Mouse (Mus musculus) neural tube, embryonic 13.5 days (tissue): ENCODE results near the gene Zc2hc1c. TPM values are rescaled to one million over a fixed set of nuclear protein-coding genes. Genes with fewer than 3 reads are reported as not detected.

ENCODE experiments used
- ATAC-seq: fragments of 200-750 bp; cut with Nextera tagmentation; 2 replicates; pipeline ENCODE4 v1.8.0; 2017; ENCODE audit warnings: low read depth, mild to moderate bottlenecking, moderate TSS enrichment, moderate library complexity
- H3K27ac ChIP-seq: fragments of 300-500 bp; sonication (generic); replicated peaks from 2 replicates; pipeline ENCODE4 v1.5.1; 2015; ENCODE audit warnings: moderate library complexity, mild to moderate bottlenecking, inconsistent platforms
- H3K27me3 ChIP-seq: fragments of 300-500 bp; sonication (generic); 2 replicates; pipeline ENCODE4 v1.6.1; 2015; ENCODE audit warnings: mild to moderate bottlenecking, inconsistent platforms
- H3K36me3 ChIP-seq: fragments of 300-500 bp; sonication (generic); 2 replicates; pipeline ENCODE4 v1.6.1; 2015; ENCODE audit warnings: mild to moderate bottlenecking, inconsistent platforms
- H3K4me1 ChIP-seq: fragments of 300-500 bp; sonication (generic); replicated peaks from 2 replicates; pipeline ENCODE4 v1.6.1; 2015; ENCODE audit warnings: inconsistent platforms
- H3K4me2 ChIP-seq: fragments of 300-500 bp; sonication (generic); 2 replicates; pipeline ENCODE4 v1.6.1; 2015; ENCODE audit warnings: inconsistent platforms, mild to moderate bottlenecking, moderate library complexity
- H3K4me3 ChIP-seq: fragments of 300-500 bp; sonication (generic); 2 replicates; pipeline ENCODE4 v1.5.1; 2015; ENCODE audit warnings: mild to moderate bottlenecking, inconsistent platforms
- H3K9ac ChIP-seq: fragments of 300-500 bp; sonication (generic); 2 replicates; pipeline ENCODE4 v1.6.1; 2015; ENCODE audit warnings: moderate library complexity, mild to moderate bottlenecking, inconsistent platforms
- H3K9me3 ChIP-seq: fragments of 300-500 bp; sonication (generic); 2 replicates; pipeline ENCODE4 v1.6.1; 2016; ENCODE audit warnings: inconsistent platforms
- WGBS: fragments of 180-500 bp; shearing (Covaris S2); methylation state at CpG from one replicate; pipeline ENCODE4 v1.1.7; 2015; 5-methylcytosine and 5-hydroxymethylcytosine counted together
- polyA plus RNA-seq: library from polyadenylated mRNA; unstranded; fragments of >200 nt; fragmentation: Nextera tagmentation; extraction: Ambion mirVana; gene quantifications from 2 replicates; pipeline ENCODE4 v1.2.1, GENCODE M21; 2015

Gene Zc2hc1c
- polyA plus RNA-seq, 1 experiment from 2014 or later, result 1.1 TPM

DNA sequence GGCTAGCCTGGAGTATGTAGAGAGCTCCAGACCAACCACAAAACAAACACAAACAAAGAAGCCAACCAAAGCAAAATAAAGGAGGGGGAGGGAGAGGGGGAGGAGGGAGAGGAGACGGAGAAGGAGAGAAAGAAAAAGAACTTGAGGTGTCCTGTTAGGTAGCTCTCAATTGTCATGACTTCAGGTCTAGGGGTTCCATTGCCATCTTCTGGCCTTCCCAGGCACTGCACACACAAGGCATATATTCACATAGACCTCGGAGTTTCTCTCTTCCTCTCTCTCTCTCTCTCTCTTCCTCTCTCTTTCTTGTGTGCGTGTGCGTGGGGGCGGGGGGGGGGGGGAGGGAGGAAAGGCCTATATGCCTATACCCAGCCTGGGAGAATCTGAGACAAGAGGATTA lies 1.4 kb upstream of the Zc2hc1c start:
- no peak overlapping the region for H3K9ac ChIP-seq
- no peaks in the 10 kb centered on the region for H3K9me3 ChIP-seq
- ATAC-seq, result no peak
- H3K4me1 ChIP-seq, result peaks cover 14% of the 10 kb centered on the region
- WGBS, result 32% methylated on average over 2 of the region's 5 CpGs
- no peak overlapping the region for H3K27ac ChIP-seq
- H3K4me3 ChIP-seq, result no peak overlapping the region
- peaks cover 5% of the 10 kb centered on the region for H3K27me3 ChIP-seq
- H3K36me3 ChIP-seq, result no peaks in the 10 kb centered on the region
- no peak overlapping the region for H3K4me2 ChIP-seq

DNA sequence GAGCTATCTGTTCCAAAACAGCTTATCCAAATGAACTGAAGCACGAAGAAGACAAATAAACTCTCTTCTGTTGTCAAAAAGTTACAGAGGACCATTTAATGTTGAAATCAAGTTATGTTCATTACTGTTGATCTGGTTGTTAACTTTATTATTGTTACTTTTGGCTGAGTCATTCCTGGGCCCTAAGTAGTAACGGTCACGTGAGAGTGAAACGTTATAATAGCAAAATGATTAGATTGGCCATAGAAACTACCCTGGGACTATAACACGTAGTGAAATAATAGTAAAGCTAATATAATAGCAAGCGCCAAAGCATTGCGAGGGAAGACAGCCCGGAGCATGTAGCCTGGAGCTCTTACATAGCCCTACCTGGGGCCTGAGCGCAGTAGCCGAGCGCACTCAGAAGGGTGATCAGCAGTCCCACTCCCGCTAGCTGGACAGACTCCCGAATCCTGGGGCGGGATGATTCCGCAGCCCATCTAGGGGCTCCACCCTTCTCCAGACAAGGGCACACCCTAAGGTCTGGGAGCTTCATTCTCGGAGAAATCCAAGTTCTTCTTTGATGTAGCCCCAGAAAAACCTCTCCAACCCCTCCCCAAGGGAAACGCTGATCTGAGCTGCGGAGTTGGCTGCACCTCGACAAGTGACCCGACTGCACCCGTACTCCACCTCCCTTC lies 444 bp upstream of the Zc2hc1c start, which contains the start of gene Acyp1:
Gene Acyp1 (minus strand): TSS at position 630 of the 677 bp plus-strand sequence.
- Histone ChIP-seq H3K9me3 (no peaks in the 10 kb centered on the region), H3K4me3 (peak within 1 kb of the TSS; percentile 48), H3K27ac (no peak within 1 kb of the TSS), H3K36me3 (no peaks in the 10 kb centered on the region), H3K4me2 (peak within 1 kb of the TSS; percentile 86), H3K27me3 (peaks cover 5% of the 10 kb centered on the region), H3K4me1 (peaks cover 14% of the 10 kb centered on the region), H3K9ac (peak within 1 kb of the TSS; percentile 70)
- peak; percentile 46 for ATAC-seq
- 9% methylated on average over 21 of the region's 21 CpGs for whole genome bisulfite sequencing

DNA sequence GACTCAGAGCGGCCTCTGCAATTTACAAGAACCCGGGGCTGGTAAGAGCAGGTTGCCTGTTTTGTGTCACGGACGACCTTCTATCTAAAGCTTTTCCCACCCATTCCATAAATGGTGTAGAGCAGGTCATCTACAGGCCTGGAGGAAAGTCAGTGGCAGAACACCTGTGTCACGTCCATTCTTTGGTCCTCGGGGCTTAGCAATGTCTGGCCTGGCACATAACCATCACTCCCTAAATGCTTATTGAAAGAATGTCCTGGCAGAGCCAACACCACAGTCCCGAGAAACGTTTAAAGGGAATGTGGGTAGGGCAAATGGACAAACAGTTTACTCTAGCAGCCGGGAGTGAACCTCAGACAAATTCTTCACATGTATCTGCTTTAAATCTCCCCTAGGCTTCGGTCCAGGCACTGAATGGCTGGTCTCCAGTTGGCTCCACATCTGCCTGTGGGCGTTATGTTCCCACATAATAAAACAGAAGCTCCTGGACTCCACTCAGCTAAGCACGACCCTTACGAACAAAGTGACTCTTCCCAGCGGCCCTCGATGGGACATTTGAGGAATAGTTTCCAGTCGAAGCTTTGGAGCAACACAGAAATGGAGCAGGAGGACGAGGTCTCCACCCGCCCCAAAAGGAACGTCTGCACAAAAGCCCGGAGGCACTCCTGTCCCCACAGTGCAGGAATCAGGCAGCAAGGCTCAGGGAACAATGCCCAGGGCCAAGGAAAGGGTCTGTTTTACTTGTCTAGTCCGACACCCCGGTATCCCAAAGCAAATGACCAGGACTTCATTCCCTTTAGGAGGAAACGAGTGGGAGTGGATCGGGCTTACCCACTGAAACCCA lies 988 bp downstream of the Zc2hc1c start:
- H3K4me2 ChIP-seq, result peak overlapping the region; percentile 86
- WGBS, result 59% methylated on average over 24 of the region's 24 CpGs
- H3K4me3 ChIP-seq, result peak overlapping the region; percentile 48
- ATAC-seq, result no peak
- H3K27me3 ChIP-seq, result peaks cover 5% of the 10 kb centered on the region
- peaks cover 14% of the 10 kb centered on the region for H3K4me1 ChIP-seq
- H3K27ac ChIP-seq, result no peak overlapping the region
- H3K36me3 ChIP-seq, result no peaks in the 10 kb centered on the region
- H3K9ac ChIP-seq, result peak overlapping the region; percentile 70; the same call in 1 of the 2 replicates
- H3K9me3 ChIP-seq, result peaks cover 6% of the 10 kb centered on the region

DNA sequence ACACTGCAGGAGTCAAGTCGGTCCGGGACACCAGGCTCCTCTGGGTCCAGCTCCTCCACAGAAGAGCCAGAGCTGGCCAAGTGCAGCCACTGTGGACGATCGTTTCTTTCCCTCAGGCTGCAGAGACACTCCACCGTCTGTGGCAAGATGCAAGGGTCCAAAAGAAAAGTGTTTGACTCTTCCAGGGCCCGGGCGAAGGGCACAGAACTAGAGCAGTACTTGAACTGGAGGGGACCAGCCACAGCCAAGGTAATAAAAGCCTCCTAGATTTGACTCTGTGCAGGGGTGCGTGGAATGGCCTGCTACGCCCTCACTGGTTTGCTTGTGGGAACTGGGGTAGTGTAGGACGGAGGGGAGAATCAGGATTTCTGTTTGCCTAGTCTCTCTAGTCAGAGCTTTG lies 2.2 kb downstream of the Zc2hc1c start:
- H3K27me3 ChIP-seq, result peaks cover 5% of the 10 kb centered on the region
- no peak for ATAC-seq

DNA sequence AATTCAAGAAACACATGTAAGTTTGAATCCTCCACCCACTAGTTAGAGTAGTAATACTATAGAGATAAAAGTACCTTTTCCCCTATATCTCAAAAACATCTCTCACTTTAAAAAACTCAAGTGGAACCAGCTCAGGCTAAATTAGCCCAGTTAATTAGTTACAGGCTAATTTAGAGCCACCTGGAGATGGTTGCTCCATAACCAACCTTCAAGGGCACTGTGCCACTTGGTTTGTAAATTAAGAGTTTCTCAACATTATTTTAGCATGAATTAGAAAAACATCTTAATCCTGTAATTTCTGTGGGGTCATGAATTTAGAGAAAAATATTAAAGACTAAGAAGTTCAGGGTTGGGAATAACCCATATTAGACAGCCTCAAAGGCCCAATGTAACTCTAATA lies 3.1 kb downstream of the Zc2hc1c start:
- H3K27ac ChIP-seq, result no peak overlapping the region
- no peak overlapping the region for H3K4me3 ChIP-seq
- H3K9me3 ChIP-seq, result peaks cover 9% of the 10 kb centered on the region
- no peak for ATAC-seq
- H3K27me3 ChIP-seq, result peaks cover 5% of the 10 kb centered on the region
- no peak overlapping the region for H3K4me2 ChIP-seq
- no peaks in the 10 kb centered on the region for H3K36me3 ChIP-seq
- H3K4me1 ChIP-seq, result peaks cover 14% of the 10 kb centered on the region
- no peak overlapping the region for H3K9ac ChIP-seq

More for the DNA sequence above, 2.2 kb downstream of the Zc2hc1c start:
- H3K4me1 ChIP-seq, result peaks cover 14% of the 10 kb centered on the region
- WGBS, result 84% methylated on average over 10 of the region's 10 CpGs
- no peak overlapping the region for H3K4me3 ChIP-seq
- H3K9me3 ChIP-seq, result peaks cover 9% of the 10 kb centered on the region
- no peak overlapping the region for H3K9ac ChIP-seq
- no peak overlapping the region for H3K4me2 ChIP-seq
- H3K36me3 ChIP-seq, result no peaks in the 10 kb centered on the region
- no peak overlapping the region for H3K27ac ChIP-seq

DNA sequence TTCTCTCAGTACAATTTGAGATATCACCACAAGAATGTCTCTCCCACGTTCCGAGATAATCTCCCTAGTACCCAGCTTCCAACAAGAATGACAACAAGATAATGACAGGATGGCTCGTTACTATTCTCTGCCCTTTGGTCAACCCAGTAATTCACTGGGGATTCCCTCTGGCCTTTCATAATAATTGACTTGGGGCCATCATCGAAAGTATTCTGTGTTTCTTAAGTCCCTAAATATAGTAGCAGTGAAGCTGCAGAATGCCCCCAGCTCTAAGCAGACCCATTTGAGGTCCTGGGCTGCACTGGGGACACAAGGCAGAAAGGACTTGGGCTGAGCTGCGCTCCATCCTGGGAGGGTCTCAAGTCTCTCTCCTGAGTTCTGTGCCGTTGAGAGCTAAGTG lies 3.9 kb downstream of the Zc2hc1c start:
- H3K4me2 ChIP-seq, result no peak overlapping the region
- H3K4me3 ChIP-seq, result no peak overlapping the region
- 81% methylated on average over 6 of the region's 6 CpGs for WGBS
- H3K36me3 ChIP-seq, result no peaks in the 10 kb centered on the region
- ATAC-seq, result no peak
- peaks cover 9% of the 10 kb centered on the region for H3K9me3 ChIP-seq
- no peak overlapping the region for H3K9ac ChIP-seq
- H3K4me1 ChIP-seq, result peaks cover 20% of the 10 kb centered on the region
- H3K27me3 ChIP-seq, result peaks cover 5% of the 10 kb centered on the region
- H3K27ac ChIP-seq, result no peak overlapping the region

DNA sequence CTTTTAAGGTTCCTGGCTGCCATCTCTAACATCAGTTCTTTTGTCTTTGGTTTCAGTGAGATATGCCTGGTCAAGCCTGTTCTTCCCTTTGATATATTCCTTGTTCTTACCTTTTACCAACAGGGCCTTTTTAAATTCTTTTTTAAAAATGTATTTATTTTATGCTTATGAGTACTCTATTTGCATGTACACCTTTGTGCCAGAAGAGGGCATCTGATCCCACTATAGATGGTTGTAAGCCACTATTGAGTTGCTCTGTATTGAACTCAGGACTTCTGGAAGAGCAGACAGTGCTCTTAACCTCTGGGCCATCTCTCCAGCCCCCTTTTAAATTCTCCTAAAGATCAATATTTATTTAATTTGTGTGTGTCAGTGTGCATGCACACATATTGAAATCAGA lies 4.5 kb downstream of the Zc2hc1c start:
- Histone ChIP-seq H3K27me3 (peaks cover 5% of the 10 kb centered on the region), H3K4me3 (no peak overlapping the region), H3K9me3 (peaks cover 9% of the 10 kb centered on the region), H3K4me1 (peaks cover 23% of the 10 kb centered on the region), H3K36me3 (0 out of 2 replicates have a peak, but pooled peaks cover 3% of the 10 kb centered on the region), H3K4me2 (no peak overlapping the region), H3K27ac (no peak overlapping the region), H3K9ac (no peak overlapping the region)
- no peak for ATAC-seq

DNA sequence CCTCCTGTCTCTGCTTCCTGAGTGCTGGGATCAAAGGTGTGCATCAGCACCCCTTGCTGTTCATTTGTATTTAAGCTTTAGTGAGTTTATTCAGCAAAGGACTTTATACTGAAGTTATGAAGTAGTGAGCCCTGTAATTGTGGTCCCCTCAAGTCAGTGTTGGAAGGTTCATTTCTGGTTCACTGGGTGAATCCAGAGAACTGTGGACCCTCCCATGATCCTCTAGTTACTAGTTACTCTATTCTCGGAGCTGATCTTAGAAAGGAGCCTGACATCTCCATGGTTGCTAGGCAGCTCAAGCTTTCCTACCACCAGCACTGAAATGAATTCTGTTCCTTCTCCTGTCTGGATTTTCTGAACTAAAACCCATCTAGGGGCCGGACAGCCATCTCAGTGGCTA lies 7.1 kb downstream of the Zc2hc1c start:
- Histone ChIP-seq H3K36me3 (peaks cover 21% of the 10 kb centered on the region), H3K9ac (no peak overlapping the region), H3K27ac (no peak overlapping the region), H3K4me2 (no peak overlapping the region), H3K9me3 (peaks cover 9% of the 10 kb centered on the region), H3K27me3 (no peaks in the 10 kb centered on the region), H3K4me1 (peaks cover 22% of the 10 kb centered on the region), H3K4me3 (no peak overlapping the region)
- no peak for ATAC-seq
- WGBS, result 83% methylated on average over 2 of the region's 2 CpGs

DNA sequence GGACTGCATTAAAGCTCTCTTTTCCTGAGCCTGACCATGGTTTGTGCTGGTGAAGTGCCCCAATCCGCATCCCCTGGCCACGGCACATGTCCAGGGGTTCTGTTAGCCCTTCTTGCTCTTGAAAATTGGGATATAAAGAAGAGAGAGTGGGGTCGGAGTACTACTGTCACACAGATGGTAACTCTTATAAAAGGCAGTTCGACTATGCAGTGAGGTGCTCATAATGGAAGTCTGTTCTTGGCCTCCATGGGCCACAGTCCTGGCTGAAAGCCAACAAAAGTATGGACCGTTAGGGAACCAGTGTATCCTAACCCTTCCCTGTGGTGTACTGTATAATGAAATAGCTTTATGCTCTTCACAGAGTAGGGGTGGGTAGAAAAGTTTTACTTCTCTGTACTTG lies 8.5 kb downstream of the Zc2hc1c start:
- H3K4me3 ChIP-seq, result no peak overlapping the region
- no peak overlapping the region for H3K27ac ChIP-seq
- peaks cover 9% of the 10 kb centered on the region for H3K9me3 ChIP-seq
- H3K27me3 ChIP-seq, result no peaks in the 10 kb centered on the region
- peaks cover 35% of the 10 kb centered on the region for H3K36me3 ChIP-seq
- no peak overlapping the region for H3K4me2 ChIP-seq
- no peak for ATAC-seq
- H3K4me1 ChIP-seq, result peaks cover 22% of the 10 kb centered on the region
- 64% methylated on average over 5 of the region's 5 CpGs for WGBS
- H3K9ac ChIP-seq, result no peak overlapping the region

DNA sequence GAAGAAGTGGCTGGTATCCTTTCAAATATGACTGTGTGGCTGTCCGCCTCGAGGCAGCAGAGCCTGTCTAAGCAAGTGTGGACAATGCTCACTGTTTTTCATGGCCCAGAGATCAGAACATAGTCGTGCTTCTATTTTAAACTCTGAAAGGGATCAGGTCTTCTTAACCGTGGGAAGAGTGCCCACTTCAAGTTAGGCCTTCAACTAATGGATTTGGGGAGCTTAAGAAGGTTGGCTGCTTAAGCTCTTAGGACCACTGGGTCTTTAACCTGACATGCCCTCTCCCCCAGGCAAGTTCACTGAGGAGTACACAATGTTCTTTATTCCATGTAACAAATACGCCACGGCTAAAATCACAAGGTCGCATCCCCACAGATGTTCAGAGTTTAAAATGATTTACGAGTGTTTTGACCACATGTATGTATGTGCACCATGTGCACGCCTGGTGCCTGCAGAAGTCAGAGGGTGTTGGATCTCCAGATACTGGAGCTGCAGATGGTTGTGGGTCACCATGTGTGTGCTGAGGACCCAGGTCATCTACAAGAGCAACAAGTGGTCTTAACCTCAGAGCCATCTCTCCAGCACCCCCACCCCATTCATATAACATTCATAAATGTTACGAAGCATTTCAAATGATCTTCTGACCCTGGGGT lies 9.1 kb downstream of the Zc2hc1c start:
- Histone ChIP-seq H3K4me3 (no peak overlapping the region), H3K4me1 (peaks cover 22% of the 10 kb centered on the region), H3K27ac (no peak overlapping the region), H3K36me3 (peaks cover 40% of the 10 kb centered on the region), H3K27me3 (no peaks in the 10 kb centered on the region), H3K9ac (no peak overlapping the region), H3K4me2 (no peak overlapping the region), H3K9me3 (peaks cover 9% of the 10 kb centered on the region)
- ATAC-seq, result no peak
- 70% methylated on average over 10 of the region's 10 CpGs for WGBS

DNA sequence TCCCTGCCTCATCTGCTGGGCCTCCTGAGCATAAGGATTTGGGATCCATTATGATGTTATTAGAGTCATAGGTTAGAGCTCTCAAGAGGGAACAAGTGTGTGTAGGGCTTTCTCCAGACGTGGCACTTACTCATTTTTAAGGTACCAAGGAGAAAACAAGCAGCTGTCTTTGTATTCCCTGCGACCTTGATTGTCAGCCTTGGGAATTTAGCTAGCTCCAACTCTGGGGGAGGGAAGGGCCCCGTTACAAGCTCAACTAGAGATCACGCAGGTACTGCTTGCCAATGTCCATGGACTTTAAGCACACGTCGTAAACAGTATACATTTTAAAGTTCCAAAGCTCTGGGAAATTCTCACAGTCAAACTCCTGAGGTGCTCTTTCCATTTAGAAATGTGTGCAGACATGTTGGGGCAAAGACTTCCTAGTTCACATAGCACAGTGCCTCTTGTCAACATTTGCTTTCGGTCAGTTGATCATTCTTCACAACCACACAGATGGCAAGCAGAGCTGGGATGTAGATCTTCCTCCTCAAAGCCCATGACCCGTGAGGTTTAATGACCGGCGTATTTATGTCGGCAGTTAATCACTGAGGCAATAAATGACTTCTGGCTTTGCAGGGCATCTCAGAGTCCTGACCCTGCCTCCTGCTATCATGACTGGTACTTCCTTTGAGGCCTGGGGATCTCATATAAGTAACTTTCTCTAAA lies 9.9 kb downstream of the Zc2hc1c start:
- no peak for ATAC-seq
- Histone ChIP-seq H3K4me1 (peaks cover 22% of the 10 kb centered on the region), H3K4me3 (no peak overlapping the region), H3K36me3 (peaks cover 47% of the 10 kb centered on the region), H3K27me3 (no peaks in the 10 kb centered on the region), H3K9ac (no peak overlapping the region), H3K4me2 (no peak overlapping the region), H3K27ac (no peak overlapping the region), H3K9me3 (peaks cover 9% of the 10 kb centered on the region)
- WGBS, result 35% methylated on average over 11 of the region's 11 CpGs

DNA sequence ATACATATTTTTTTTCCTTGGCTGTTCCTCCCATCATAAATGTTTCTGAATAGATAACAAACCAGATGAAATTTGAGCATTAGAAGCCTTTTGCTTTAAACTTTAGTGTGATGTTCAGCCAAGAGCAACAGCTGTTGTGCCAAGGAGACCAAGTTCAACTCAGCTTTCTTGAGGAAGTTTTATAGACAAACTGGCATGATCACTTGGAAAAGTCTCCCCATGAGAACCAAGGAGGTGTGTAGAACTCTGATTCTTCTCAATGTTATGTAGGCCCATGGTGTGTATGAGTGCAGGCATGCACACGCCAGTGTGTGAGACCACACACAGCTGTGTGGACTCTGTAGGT lies 10.4 kb downstream of the Zc2hc1c start:
- Histone ChIP-seq H3K9ac (no peak overlapping the region), H3K4me1 (peaks cover 22% of the 10 kb centered on the region), H3K36me3 (peaks cover 53% of the 10 kb centered on the region), H3K27ac (no peak overlapping the region), H3K4me3 (no peak overlapping the region), H3K9me3 (peaks cover 9% of the 10 kb centered on the region), H3K27me3 (no peaks in the 10 kb centered on the region), H3K4me2 (no peak overlapping the region)
- 74% methylated on average over 1 of the region's 1 CpGs for WGBS
- ATAC-seq, result no peak
